Mouse (Mus musculus): ENCODE results near the gene A430033K04Rik.

DNA sequence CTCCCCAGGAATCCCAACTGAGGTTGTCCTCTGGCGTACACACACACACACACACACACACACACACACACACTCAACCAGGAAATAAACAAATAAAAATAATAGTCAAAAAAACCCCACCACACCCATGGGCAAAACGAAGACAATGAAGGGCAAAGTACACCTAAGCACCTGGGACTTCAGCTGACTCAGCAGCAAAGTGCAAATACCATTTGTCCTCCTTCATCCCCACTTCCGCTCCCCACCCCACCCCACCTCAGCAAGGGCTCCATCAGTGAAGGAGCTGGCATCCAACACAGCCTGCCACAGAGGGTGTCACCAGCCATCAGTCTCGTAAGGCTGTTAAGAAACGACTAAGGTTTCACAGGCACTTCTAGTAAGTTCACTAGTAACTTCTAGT, 64.8 kb downstream of the A430033K04Rik start:
- no peak for TF ChIP-seq GATA1 (IDR thresholded peaks at IDR 0.05; ENCODE audit: borderline replicate concordance, low read length)
- TF ChIP-seq FLI1 (IDR thresholded peaks at IDR 0.05; ENCODE audit: low read length), result no peak

All from megakaryocyte, embryonic 14.5 days (primary cell).